Mouse (Mus musculus) stomach, embryonic 14.5 days (tissue): ENCODE data around the gene Defb22. TPM values are rescaled to one million over a fixed set of nuclear protein-coding genes. Genes with fewer than 3 reads are reported as not detected.

Experiments
- ATAC-seq: fragments of 200-750 bp; cut with Nextera tagmentation; 2 replicates; pipeline ENCODE4 v1.8.0; 2017; ENCODE audit warnings: low read depth, moderate TSS enrichment; ENCODE audit not compliant: insufficient number of reproducible peaks, insufficient read depth, low FRiP score
- H3K27ac ChIP-seq: fragments of 300-500 bp; sonication (generic); 2 replicates; pipeline ENCODE4 v1.5.1; 2014; ENCODE audit warnings: mild to moderate bottlenecking, low read length, moderate library complexity, mixed read lengths
- H3K27me3 ChIP-seq: fragments of 300-500 bp; sonication (generic); 2 replicates; pipeline ENCODE4 v1.6.1; 2014; ENCODE audit warnings: low read length, control low read depth, mixed read lengths; ENCODE audit not compliant: control insufficient read depth, insufficient read depth
- H3K36me3 ChIP-seq: fragments of 300-500 bp; sonication (generic); 2 replicates; pipeline ENCODE4 v1.6.1; 2014; ENCODE audit warnings: mild to moderate bottlenecking, control low read depth, low read length, moderate library complexity, mixed read lengths; ENCODE audit not compliant: control insufficient read depth, insufficient read depth
- H3K4me1 ChIP-seq: fragments of 300-500 bp; sonication (generic); 2 replicates; pipeline ENCODE4 v1.6.1; 2014; ENCODE audit warnings: low read length, control low read depth, mixed read lengths; ENCODE audit not compliant: control insufficient read depth, insufficient read depth
- H3K4me2 ChIP-seq: fragments of 300-500 bp; sonication (generic); replicated peaks from 2 replicates; pipeline ENCODE4 v1.6.1; 2014; ENCODE audit warnings: low read depth, low read length, control low read depth
- H3K4me3 ChIP-seq: fragments of 300-500 bp; sonication (generic); 2 replicates; pipeline ENCODE4 v1.5.1; 2014; ENCODE audit warnings: low read depth, low read length, control low read depth
- H3K9ac ChIP-seq: fragments of 300-500 bp; sonication (generic); replicated peaks from 2 replicates; pipeline ENCODE4 v1.6.1; 2014; ENCODE audit warnings: low read depth, mild to moderate bottlenecking, control low read depth, low read length, moderate library complexity, mixed read lengths
- H3K9me3 ChIP-seq: fragments of 300-500 bp; sonication (generic); 2 replicates; pipeline ENCODE4 v1.6.1; 2016; ENCODE audit warnings: low read depth, low read length, control low read depth; ENCODE audit not compliant: control insufficient read depth
- WGBS: fragments of 180-500 bp; shearing (Covaris S2); extraction: QIAGEN DNeasy Blood & Tissue Kit; methylation state at CpG from one replicate; pipeline ENCODE4 v1.1.7; 2014; 5-methylcytosine and 5-hydroxymethylcytosine counted together
- polyA plus RNA-seq: library from polyadenylated mRNA; unstranded; fragments of >200 nt; fragmentation: Nextera tagmentation; extraction: Ambion mirVana; gene quantifications from 2 replicates; pipeline ENCODE4 v1.2.1, GENCODE M21; 2014

The Defb22 gene
- polyA plus RNA-seq, 1 experiment from 2014 or later, result not detected

GRCm38 (mm10) chr2:152436983-152437860 is 52.7 kb downstream of the Defb22 start:
- Histone ChIP-seq H3K4me2 (peak overlapping the region; percentile 73), H3K9ac (peak overlapping the region; percentile 42), H3K4me1 (0 out of 2 replicates have a peak, but pooled peaks cover 5% of the 10 kb centered on the region), H3K4me3 (peak overlapping the region; percentile 28), H3K36me3 (no peaks in the 10 kb centered on the region), H3K27ac (no peak overlapping the region), H3K27me3 (no peaks in the 10 kb centered on the region), H3K9me3 (no peaks in the 10 kb centered on the region)
- 4% methylated on average over 23 of the region's 23 CpGs for WGBS
- ATAC-seq, result peak; percentile 85

- H3K4me2 ChIP-seq, result no peak overlapping the region
- WGBS, result 78% methylated on average over 7 of the region's 7 CpGs
- no peaks in the 10 kb centered on the region for H3K27me3 ChIP-seq
- H3K36me3 ChIP-seq, result no peaks in the 10 kb centered on the region
- no peak for ATAC-seq
- H3K4me1 ChIP-seq, result 0 out of 2 replicates have a peak, but pooled peaks cover 5% of the 10 kb centered on the region
- no peak overlapping the region for H3K9ac ChIP-seq
- no peak overlapping the region for H3K4me3 ChIP-seq
- no peak overlapping the region for H3K27ac ChIP-seq
- H3K9me3 ChIP-seq, result no peaks in the 10 kb centered on the region
These were observed 53.5 kb downstream of the Defb22 start for GRCm38 (mm10) chr2:152436405-152436901.

Other genes starting within 250 kb of the Defb22 start
- 40.0 and 45.5 TPM in 2 replicates for gene Tbc1d20, start 196.3 kb downstream of the Defb22 start, polyA plus RNA-seq
- gene Rbck1, start 157.5 kb downstream of the Defb22 start, polyA plus RNA-seq, result 81.9 and 88.1 TPM in 2 replicates
- 0.73 and 1.1 TPM in 2 replicates for gene Trib3, start 146.1 kb downstream of the Defb22 start, polyA plus RNA-seq
- 2.2 and 3.8 TPM in 2 replicates for gene Nrsn2, start 113.5 kb downstream of the Defb22 start, polyA plus RNA-seq
- 13.6 and 15.7 TPM in 2 replicates for gene Sox12, start 92.1 kb downstream of the Defb22 start, polyA plus RNA-seq
- 41.0 and 43.5 TPM in 2 replicates for gene Zcchc3, start 75.1 kb downstream of the Defb22 start, polyA plus RNA-seq
- gene 6820408C15Rik, start 74.6 kb downstream of the Defb22 start, polyA plus RNA-seq, result 0.33 and 0.69 TPM in 2 replicates
- gene Defb23, start 25.5 kb downstream of the Defb22 start, polyA plus RNA-seq, result not detected in 2 replicates
- not detected in 2 replicates for gene Defb20, start 13.1 kb downstream of the Defb22 start, polyA plus RNA-seq
- not detected in 2 replicates for gene Defb26, start 21.6 kb upstream of the Defb22 start, polyA plus RNA-seq
- gene Defb28, start 28.1 kb upstream of the Defb22 start, polyA plus RNA-seq, result not detected in 2 replicates
- gene Defb29, start 50.0 kb upstream of the Defb22 start, polyA plus RNA-seq, result not detected in 2 replicates
- gene Gm17416, start 79.2 kb upstream of the Defb22 start, polyA plus RNA-seq, result not detected in 2 replicates
- not detected in 2 replicates for gene Defb21, start 82.6 kb upstream of the Defb22 start, polyA plus RNA-seq
- gene Defb19, start 90.2 kb upstream of the Defb22 start, polyA plus RNA-seq, result not detected in 2 replicates
- gene Defb45, start 109.3 kb upstream of the Defb22 start, polyA plus RNA-seq, result not detected in 2 replicates
- gene Defb36, start 114.2 kb upstream of the Defb22 start, polyA plus RNA-seq, result not detected in 2 replicates
- 3.9 TPM in 1 of 2 replicates, not detected in the other for gene Defb25, start 132.9 kb upstream of the Defb22 start, polyA plus RNA-seq
- gene Rem1, start 136.8 kb upstream of the Defb22 start, polyA plus RNA-seq, result 21.9 and 22.3 TPM in 2 replicates
- gene H13, start 179.3 kb upstream of the Defb22 start, polyA plus RNA-seq, result 120 and 122 TPM in 2 replicates
- gene Mcts2, start 196.9 kb upstream of the Defb22 start, polyA plus RNA-seq, result 26.5 and 30.1 TPM in 2 replicates
- 147 and 150 TPM in 2 replicates for gene Id1, start 246.1 kb upstream of the Defb22 start, polyA plus RNA-seq